Mouse (Mus musculus) lung, adult 2 months (tissue): Measurements from ENCODE around the gene Shc3.

Source experiments
- CTCF ChIP-seq: fragments of 200-500 bp; IDR thresholded peaks from 2 replicates; pipeline ENCODE4 v1.5.1; 2011; ENCODE audit warnings: mild to moderate bottlenecking, low read length, control low read depth; ENCODE audit not compliant: insufficient read depth
- POLR2A ChIP-seq: fragments of 200-500 bp; IDR thresholded peaks from 2 replicates; pipeline ENCODE4 v1.6.1; 2011; ENCODE audit warnings: low read depth, mild to moderate bottlenecking, control low read depth, low read length, borderline replicate concordance; ENCODE audit errors: extremely low read depth

DNA sequence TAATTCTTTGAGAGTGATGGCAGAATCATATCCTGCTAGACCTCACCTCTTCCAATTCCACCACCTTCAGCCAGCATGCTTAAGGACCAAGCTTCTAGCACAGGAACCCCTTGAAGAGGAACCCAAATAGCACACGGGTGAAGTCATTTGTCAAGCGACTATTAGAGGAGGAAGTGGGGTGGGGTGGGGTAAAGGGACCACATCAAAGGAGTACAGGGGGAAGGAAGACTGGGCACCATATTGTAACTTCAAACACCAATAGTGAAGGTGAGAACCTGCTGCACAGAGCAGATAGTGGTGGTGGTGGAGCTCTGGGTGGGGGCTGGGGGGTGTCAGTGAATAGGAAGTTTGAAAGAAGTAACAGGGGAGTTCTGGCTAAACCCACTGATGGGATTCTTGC lies 28.8 kb upstream of the Shc3 start:
- no peak for TF ChIP-seq POLR2A
- TF ChIP-seq CTCF = no peak
